Mouse (Mus musculus) cerebellum, adult 9-10 months (tissue): ENCODE measurements around the gene Fam104a.

Source experiments
- DNase-seq: peaks from one replicate; pipeline ENCODE4 v3.0.0; 2022

Gene Fam104a

GRCm38 (mm10) chr11:113699643-113700042 is 15.7 kb upstream of the Fam104a start:
- no peak for DNase-seq

- no peak for DNase-seq
Measured at GRCm38 (mm10) chr11:113698013-113698545, 14.1 kb upstream of the Fam104a start.

- no peak for DNase-seq
Measured at GRCm38 (mm10) chr11:113697571-113697970, 13.6 kb upstream of the Fam104a start.

- no peak for DNase-seq
Measured at GRCm38 (mm10) chr11:113691851-113692250, 7.9 kb upstream of the Fam104a start.

GRCm38 (mm10) chr11:113691318-113691717 is 7.4 kb upstream of the Fam104a start:
- no peak for DNase-seq

GRCm38 (mm10) chr11:113690506-113690905 is 6.6 kb upstream of the Fam104a start:
- no peak for DNase-seq

- DNase-seq = no peak
Measured at GRCm38 (mm10) chr11:113687031-113687430, 3.1 kb upstream of the Fam104a start.

- no peak for DNase-seq
Measured at GRCm38 (mm10) chr11:113684707-113685426, 912 bp upstream of the Fam104a start.

GRCm38 (mm10) chr11:113683627-113683956 is 363 bp downstream of the Fam104a start:
- DNase-seq = no peak

- DNase-seq = peak; percentile 55
Measured at GRCm38 (mm10) chr11:113682897-113683626, 893 bp downstream of the Fam104a start.

- no peak for DNase-seq
Measured at GRCm38 (mm10) chr11:113681979-113682378, 2.0 kb downstream of the Fam104a start.

GRCm38 (mm10) chr11:113680954-113681353 is 3.0 kb downstream of the Fam104a start:
- DNase-seq = no peak

- no peak for DNase-seq
Measured at GRCm38 (mm10) chr11:113678373-113678772, 5.6 kb downstream of the Fam104a start.

- DNase-seq = peak; percentile 31
Measured at GRCm38 (mm10) chr11:113677378-113677777, 6.6 kb downstream of the Fam104a start.

GRCm38 (mm10) chr11:113676847-113677246 is 7.1 kb downstream of the Fam104a start:
- peak; percentile 14 for DNase-seq

GRCm38 (mm10) chr11:113674595-113674994 is 9.4 kb downstream of the Fam104a start:
- DNase-seq = peak; percentile 13

GRCm38 (mm10) chr11:113673614-113674013 is 10.3 kb downstream of the Fam104a start:
- DNase-seq = peak; percentile 51

- DNase-seq = no peak
Measured at GRCm38 (mm10) chr11:113669711-113670110, 14.2 kb downstream of the Fam104a start.

GRCm38 (mm10) chr11:113668857-113669256 is 15.1 kb downstream of the Fam104a start:
- DNase-seq = no peak

- DNase-seq = peak; percentile 30
Measured at GRCm38 (mm10) chr11:113667704-113668103, 16.3 kb downstream of the Fam104a start.

- peak; percentile 39 for DNase-seq
Measured at GRCm38 (mm10) chr11:113667122-113667521, 16.8 kb downstream of the Fam104a start.

- peak; percentile 36 for DNase-seq
Measured at GRCm38 (mm10) chr11:113666648-113667047, 17.3 kb downstream of the Fam104a start.

GRCm38 (mm10) chr11:113666205-113666604 is 17.8 kb downstream of the Fam104a start:
- no peak for DNase-seq

GRCm38 (mm10) chr11:113664279-113664678 is 19.7 kb downstream of the Fam104a start:
- DNase-seq = no peak
